Mouse (Mus musculus) MN1 (cell line): ENCODE measurements at regions not wholly inside any gene's neighbourhood (a gene's known extent, or its start where the extent isn't known, plus 50 kb on each side); places are given as distances from the start of the nearest gene placed in this dataset.

Source experiments
- DNase-seq: peaks from one replicate; pipeline ENCODE4 v3.0.0-alpha.2; 2016; ENCODE audit warnings: low spot score

DNA sequence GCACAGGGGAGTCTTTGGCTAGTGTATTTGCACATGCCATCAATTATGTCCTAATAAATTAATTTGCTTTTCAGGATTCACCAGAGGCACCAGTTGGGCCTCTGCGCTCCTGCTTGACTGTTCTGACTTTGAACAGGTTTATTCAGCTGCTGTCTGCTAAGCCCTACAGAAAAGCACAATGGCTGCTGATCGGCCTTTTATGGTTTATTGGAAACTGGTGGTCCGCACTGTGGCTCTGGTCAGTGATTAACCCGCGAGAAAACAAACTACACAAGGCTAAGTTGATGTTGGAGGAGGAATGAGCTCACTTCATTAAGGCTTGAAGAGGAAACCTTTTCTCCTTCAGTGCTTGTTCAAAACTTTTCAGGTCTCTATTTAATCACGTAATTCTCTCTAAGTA is 208.4 kb upstream of the Gpr101 start:
- no peak for DNase-seq

DNA sequence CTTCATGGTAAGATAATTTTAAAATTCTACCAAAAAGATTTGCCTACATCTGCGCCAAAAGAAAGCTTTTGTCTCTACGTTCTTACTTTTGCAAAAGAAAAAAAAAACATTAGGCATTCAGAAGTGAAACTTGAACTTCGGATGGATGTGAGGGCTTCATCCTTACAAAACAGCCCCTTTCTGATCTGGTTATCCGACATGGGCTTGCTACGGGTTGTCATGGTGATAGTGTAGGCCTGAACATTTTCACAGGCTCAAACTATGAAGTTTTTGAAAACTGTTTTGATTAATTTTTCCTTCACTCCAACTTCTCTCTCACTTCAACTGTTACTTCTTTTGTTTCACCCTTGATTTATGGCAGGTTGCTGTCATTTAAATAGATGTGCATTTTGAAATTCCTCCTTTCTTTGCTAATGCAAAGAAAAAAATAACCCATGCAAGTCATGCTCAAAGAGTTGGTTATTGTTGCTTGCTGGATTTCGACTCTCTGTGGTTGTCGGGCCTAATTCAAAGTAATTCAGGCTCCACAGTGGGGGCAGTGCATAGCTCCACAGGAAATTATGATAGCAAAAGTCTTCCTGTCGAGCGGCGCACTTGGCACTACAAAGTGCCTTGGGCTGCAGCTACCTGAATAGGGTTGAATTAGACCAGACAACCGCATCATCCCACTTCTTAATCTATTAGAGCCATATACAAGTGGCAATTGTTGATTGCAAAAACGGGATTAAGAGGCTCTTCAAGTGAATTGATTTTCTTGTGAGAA is 205.7 kb upstream of the Gpr101 start:
- DNase-seq = no peak

DNA sequence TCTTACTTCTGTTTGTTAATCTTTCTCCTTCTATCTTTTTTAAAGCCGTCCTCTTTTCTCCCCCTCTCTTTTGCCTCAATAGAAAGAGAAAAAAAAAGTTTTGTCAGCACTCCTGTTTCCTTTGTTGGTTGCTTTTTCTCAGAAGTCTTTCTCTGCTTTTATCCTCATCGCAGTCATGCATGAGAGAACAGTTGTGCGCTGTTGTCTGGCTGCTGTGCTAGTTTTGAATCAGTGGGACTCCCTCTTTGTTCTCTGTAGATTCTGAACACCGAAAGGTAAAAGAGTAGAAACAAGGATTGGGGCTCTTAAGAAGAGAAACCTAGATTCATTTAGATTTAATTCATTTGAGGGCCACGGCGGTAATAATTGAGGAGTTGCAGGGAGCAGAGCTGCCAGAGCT is 204.9 kb upstream of the Gpr101 start:
- no peak for DNase-seq

DNA sequence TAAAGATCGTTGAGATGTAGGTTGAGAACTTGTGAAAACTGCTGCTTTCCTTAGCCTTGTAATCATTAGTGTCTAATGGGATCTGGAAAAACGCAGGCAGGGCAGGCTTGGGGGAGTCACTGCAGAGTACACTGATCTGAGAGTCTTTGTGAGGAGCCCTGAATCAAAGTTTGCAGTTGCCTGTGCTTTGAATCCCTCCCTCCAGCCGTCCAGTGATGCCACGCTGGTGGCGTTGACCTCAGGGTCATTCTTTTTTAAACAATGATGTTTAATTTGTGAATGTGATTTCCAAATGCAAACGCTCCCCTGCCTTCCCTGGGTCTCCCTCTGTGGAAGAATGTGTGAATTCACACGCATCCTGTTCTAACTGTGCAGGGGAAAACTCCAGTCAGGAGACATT is 204.4 kb upstream of the Gpr101 start:
- no peak for DNase-seq

DNA sequence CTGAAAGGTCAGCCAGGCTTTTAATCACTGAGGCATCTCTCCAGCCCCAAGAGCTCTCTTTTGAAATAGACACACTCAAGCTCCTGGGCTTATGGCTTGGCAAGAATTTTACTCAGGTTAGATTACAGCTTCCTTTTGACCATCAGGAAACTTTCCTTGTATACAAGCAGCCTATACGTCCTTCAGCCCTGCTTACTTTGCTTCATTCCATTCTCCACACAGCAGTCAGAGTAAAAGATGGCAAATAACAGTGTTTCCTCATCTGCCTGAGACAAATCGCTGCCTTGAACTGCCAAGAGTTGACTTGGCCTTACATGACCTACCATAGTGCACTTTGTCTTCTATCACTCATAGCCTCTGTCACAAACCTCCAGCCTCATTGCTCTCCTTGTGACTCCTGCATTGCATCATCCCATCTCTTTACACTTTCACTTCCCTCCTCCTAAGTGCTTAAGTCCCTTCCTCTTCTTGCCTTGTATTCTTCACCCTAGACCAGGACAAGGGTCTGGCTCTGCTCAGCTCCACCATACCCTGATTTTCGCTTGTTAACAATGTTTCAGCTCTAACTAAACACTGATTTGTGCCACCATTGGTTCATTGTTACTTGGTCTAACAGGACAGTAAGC is 203.2 kb upstream of the Gpr101 start:
- DNase-seq = no peak

DNA sequence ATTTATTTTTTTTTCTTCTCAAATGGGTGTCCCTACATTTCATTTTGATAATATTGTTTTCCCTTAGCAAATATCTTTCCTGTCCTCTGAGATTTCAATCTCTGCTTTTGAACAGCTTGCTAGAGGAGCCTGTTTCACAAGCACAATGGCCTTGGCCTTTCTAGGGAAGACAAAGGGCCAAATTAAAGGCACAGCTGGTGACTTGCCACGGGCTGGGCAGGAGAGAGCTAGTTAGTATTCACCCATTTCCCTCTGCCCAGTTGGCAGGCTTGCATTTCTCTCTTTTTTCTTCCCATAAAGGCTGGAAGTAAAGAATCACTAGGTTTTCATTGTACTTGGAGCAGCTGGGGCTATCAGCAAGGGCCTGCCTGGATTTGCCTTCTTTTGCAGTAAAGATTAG is 188.9 kb upstream of the Gpr101 start:
- no peak for DNase-seq

DNA sequence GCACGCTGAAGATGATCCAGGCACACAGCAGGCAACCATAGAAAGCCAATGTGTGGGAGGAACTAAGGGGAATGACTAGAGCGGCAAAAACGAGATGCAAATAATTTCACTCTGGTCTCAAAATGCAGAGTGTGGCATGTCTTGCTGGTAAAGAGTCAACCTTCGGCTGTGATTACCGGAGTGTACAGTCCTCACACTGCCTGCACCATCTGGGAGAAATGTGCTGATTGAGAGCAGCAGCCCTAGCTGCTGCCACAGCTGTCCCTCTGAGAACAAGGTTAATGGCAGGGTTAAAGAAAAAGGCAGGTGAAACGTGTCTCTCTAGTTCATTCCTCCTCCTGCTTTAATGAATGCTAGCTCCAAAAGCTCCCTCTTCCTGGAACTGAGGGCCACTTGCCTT is 173.2 kb upstream of the Gpr101 start:
- no peak for DNase-seq

DNA sequence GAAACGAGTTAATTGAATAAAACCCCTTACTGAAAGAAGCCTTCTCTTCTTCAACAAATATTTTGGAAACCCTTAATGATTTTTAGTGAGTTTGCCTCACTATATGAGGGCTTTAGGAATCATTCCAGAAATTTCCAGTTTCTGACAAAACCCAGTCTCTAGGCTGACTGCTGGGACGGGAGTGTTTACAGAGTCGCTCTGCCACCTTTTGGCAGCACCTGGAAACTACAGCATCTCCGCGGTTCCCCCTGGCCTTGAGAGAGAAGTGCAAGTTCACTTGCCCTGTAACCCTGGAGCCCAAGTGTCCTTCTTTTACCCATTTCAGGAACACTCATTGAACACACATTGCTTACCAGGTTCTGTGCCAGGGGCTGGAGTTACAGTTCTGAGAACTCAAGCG is 171.4 kb upstream of the Gpr101 start:
- no peak for DNase-seq

DNA sequence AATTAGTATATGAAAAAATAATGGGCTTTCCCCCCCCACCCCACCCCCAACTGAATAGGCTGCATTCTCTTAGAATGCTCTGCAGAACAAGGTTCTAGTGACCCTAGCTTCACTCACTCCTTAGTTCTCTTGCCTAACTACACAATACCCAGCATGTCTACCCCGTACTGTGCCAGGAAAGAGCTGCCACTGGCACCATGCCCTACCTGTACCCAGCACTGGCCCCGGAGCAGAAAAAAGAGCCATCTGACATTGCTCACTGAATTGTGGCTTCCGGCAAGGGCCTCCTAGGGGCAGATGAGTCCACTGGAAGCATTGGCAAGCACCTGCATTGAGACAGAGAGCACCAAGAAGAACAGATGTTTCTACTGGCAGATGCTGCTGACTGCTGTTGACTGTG is 156.0 kb upstream of the Gpr101 start:
- DNase-seq = no peak

DNA sequence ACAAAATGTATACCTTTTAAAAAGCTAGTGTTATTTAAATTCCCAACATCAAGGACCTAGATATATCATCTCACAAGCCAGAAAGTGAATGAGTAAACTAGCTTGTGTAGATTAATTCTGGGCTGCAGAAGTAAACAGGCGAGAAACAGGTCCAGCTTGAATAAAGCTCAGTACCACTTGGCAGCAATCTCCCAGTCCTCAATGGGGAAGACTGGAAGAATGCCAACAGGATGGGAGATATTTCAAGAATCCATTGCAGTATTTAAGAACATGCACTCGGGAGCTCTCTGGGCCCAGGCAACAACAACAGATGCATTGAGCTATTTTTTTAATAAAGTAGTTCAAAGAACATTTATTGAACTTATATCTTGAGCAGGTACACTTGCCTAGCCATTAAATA is 152.5 kb upstream of the Gpr101 start:
- DNase-seq = peak; percentile 11

DNA sequence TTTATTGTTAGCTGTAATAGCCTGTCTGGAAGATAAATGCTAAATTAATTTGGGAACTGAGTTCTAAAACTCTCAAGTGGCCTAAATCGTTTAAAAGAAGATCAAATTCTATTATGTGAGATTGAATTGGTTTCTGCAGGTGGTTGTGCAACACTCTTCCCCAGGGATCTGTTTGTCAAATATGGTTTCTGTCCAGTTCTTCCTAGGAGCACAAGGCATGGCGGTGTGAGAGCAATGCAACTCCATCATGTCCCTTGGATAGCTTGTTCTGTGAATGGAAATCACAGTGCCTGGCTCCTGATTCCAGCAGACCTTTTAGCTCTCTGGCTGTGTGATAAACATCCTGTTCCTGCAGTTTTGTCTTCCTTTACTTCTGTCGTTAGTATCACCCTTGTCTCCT is 151.9 kb upstream of the Gpr101 start:
- peak; percentile 7 for DNase-seq
